Mouse (Mus musculus): ENCODE data around the gene Cyth1.

Cyth1 gene

DNA sequence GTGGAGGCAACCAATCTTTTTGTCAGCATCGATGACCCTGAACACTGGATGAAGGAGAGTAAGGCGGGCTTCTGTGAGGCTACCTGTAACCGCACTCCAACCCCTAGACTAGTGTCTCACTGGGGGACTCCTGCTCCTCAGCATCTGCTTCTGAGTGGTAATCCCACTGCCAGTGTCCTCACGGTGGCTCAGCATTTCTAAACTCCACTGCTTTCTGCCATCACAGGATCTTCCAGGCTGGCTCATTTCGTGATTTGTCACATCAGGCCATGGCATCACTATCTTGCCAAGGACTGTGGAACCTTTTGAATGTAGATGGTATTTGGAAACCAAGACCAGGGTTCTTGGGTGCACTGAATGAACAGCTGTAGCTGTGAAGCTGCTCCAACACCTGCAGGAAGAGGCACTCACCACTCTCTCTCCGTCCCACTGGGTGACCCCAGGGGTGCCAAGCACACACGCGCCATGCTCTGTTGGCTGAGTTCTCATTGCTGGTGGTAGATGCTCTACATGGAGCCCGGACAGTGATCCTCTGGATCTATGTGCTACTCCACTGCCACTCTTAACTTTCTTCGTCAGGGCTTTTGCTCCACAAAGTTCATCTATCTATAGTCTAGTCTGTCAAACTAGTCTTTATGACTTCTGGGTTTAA, 24.9 kb downstream of the Cyth1 start:
- ATAC-seq (ENCODE audit: low TSS enrichment): no peak

- no peak for ATAC-seq (ENCODE audit: low TSS enrichment)
Measured at GRCm38 (mm10) chr11:118222917-118223316, 25.5 kb downstream of the Cyth1 start.

DNA sequence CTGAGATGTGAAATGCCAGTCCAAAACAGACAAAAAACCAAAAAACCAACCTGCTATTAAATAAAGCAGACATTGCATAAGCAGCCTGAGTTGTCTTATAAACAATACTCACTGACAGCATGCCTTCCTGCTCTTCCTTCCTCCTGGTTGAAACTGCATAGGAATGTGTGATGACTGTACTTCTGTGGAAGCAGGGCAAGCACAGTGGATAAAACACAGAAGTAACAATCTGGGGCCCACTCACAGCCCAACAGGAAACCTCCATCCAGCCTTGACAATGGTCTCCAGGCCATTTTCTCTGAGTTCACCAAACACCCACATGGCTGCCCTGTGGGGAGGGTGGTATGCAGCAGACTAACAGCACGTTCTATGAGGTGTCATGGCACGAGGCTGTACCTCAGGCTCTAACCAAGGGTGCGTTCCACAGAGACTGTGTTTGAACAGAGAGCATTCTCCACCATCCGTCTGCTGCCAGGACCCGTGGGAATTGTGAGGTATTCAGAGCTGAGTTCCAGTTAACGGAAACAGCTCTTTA, 26.0 kb downstream of the Cyth1 start:
- ATAC-seq (ENCODE audit: low TSS enrichment): no peak

GRCm38 (mm10) chr11:118220561-118221262, 27.7 kb downstream of the Cyth1 start:
- peak; percentile 56; the same call in 1 of the 2 replicates for ATAC-seq (ENCODE audit: low TSS enrichment)

- no peak for ATAC-seq (ENCODE audit: low TSS enrichment)
Measured at GRCm38 (mm10) chr11:118219066-118219465, 29.3 kb downstream of the Cyth1 start.

DNA sequence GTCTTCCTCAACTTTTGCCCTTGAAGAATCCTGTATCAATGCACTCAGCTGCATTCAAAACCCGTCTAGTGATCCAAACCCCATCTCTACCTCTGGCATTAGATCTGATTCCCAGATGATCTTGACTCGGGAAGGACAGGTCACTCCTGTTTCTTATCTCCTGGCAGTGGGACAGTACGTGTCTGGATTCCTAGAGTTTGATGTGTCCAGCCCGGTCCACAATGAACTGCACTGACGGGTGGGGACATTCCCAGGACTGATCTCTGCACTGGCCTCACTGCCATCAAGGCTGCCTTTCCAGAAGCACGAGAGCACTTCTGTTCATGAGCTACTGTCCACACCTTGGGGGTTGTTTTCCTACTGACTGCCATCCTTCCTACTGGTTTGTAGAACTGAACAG, 31.9 kb downstream of the Cyth1 start:
- ATAC-seq (ENCODE audit: low TSS enrichment): no peak

DNA sequence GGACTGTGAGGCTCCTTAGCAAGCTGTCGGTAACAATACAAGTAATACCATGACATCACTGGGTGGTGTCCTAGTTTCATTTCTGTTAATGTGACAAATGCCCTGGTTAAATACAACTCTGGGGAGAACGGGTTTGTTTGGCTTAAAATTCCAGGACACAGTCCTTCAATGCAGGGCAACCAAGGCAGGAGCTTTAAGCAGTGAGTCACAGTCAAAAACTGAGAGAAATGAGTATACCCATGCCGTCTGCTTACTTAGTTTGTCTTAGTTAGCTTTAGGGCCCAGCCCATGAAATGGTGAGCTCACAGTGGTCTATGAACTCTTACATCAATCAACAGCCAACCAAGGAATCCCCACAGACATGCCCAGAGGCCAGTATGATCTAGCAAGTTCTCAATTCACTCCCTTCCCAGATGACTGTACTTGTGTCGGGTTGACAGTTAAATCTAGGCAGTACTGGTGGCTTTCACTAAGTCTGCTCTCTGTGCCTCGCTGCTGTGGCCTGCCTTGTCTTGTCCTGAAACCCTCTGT, 32.4 kb downstream of the Cyth1 start:
- ATAC-seq (ENCODE audit: low TSS enrichment): no peak

GRCm38 (mm10) chr11:118212636-118213112, 35.7 kb downstream of the Cyth1 start:
- no peak; the same call in 1 of the 2 replicates for ATAC-seq (ENCODE audit: low TSS enrichment)

DNA sequence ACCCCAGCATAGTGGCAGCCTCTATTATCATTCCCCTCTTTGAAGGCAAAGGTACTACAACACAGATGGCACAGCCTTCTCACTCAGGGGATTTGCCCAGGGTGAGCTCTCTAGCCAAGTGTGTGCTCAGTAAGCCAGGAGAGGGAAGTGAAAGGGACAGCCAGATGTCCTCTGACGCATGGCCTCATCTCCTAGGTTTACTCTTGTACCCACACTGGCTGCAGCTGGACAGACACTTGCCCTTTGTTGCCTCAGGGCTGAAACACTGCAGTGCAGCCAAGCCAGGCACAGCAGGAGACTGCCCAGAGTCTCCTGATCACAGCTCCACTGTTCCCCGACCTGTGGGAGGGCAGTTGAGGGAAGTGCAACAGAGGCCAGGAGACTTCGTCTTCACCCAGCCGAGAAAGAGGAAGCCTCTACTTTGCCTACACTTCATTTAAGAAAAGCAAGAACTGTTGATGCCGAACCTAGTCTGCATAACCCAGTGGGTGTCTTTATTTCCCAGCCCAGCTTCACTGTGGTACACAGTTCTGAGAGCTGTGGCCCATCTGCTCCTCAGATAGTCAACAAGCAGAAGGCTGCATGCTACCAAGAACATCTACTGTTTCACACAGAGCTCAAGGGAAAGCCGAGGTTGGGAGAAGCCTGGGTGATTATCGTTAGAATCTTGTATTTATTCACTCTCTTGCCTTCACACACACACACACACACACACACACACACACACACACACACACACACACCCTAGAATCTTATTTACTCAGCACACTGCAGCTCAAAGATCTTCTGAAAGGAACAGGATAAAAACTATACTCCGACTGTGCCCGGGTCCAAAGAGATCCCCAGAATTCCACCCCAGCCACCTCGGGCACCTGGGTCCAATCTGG, 36.4 kb downstream of the Cyth1 start:
- peak; percentile 70 for ATAC-seq (ENCODE audit: low TSS enrichment)

GRCm38 (mm10) chr11:118210962-118211361, 37.4 kb downstream of the Cyth1 start:
- no peak for ATAC-seq (ENCODE audit: low TSS enrichment)

DNA sequence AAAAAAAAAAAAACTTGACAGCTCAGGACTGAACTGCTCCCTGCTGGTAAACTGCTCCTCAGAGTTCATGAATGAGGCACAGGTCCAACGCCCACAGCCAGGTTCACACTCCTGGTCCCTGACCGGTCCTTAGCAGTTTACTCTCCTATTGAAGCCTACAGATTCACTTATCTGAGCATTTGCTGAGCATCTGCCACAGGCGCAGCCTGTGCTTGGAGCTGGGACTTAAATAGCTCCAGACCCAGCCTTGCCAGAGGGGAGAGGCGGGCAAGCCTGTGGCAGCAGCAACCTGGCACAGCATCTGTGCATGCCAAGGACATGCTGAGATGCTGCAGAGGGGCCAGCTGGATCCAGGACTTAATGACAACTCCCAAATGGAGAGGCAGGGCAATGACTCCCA, 38.3 kb downstream of the Cyth1 start:
- peak; percentile 58 for ATAC-seq (ENCODE audit: low TSS enrichment)

DNA sequence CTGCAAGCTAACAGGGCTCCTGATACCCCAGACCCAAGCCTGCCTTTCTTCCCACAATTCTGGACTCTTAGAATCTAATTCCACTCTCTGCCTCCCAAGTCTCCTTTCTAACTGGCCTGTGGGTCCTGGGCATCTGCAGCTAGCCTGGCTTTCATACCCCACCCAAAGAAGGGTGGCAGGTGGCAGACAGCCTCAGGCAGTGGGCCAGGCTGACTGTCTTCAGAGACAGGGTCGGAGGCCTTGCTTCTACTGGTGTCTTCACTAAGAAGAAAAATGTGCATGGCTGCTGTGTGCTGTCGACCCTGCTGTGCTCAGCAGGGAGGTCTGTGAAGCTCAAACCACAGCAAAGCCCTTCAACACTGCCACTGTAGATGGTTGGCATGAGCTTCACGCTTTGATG, 39.0 kb downstream of the Cyth1 start:
- no peak for ATAC-seq (ENCODE audit: low TSS enrichment)

DNA sequence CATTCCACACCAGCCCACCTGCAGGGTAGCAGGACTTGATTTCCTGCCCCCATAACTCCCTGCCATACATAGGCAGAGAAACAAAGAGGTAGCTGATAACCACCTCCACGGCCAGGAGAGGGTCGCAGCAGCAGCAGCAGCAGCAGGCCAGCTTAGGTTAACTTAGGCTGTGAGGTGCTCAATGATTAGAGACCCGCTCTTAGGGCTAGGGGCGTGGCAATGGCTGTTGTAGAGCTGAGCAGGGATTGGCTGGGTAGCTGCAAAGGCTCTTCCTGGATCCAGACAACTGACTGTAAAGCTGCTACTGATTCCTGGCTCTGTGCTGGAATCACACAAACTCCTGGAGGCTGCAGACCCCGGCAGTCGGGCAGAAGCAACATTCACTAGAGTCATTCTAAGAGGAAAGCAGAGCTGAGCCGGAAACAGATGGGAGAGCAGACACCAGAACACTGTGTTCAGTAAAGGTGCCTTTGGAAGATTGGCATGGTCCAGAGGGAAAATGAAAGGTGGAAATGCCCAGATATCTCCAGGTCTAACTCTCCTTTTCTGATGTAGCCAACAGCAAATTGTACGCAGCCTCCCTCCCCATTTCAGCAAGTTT, 39.6 kb downstream of the Cyth1 start:
- no peak for ATAC-seq (ENCODE audit: low TSS enrichment)

GRCm38 (mm10) chr11:118207424-118208033, 40.9 kb downstream of the Cyth1 start:
- ATAC-seq (ENCODE audit: low TSS enrichment): no peak

GRCm38 (mm10) chr11:118206267-118206666, 42.1 kb downstream of the Cyth1 start:
- no peak for ATAC-seq (ENCODE audit: low TSS enrichment)

GRCm38 (mm10) chr11:118203469-118203868, 44.9 kb downstream of the Cyth1 start:
- no peak for ATAC-seq (ENCODE audit: low TSS enrichment)

DNA sequence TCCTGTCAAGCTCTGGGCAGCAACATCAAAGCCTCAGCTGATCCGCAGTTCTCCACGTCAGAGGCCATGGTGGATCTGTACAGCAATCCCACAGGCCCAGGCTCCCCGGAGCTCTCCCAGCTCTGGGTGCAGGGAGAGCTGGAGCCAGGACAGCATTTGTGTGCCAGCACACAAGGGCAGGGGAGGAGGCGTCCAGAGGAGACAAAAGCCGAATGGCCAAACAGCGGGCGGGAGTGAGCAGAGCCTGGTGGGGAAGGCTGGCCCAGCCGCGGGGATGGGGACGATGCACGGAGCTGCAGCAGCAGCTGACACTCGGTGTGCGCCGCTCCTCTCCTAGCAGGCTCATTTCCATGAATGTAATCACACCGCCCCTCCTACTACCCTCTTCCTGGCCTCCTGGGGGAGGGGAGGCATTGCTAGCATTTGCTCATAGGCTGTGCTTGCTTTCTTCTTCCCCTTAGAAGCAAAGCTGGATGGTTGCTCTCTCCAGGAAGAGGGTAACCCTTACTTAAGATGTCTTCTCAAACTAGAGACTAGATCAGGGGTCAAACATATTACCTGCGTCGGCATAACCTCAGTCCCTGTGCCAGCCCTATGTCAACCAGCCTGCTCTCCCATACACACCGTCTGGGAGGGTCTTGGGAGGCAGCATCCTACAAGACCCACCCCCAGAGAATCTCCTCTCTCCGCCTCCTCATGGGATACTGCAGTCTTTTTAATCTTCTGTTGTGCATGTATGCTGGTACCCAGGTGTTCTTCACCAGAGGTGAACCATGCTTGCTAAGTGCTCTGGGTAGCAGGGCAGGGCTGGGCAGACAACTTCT, 45.8 kb downstream of the Cyth1 start:
- peak; percentile 81 for ATAC-seq (ENCODE audit: low TSS enrichment)

DNA sequence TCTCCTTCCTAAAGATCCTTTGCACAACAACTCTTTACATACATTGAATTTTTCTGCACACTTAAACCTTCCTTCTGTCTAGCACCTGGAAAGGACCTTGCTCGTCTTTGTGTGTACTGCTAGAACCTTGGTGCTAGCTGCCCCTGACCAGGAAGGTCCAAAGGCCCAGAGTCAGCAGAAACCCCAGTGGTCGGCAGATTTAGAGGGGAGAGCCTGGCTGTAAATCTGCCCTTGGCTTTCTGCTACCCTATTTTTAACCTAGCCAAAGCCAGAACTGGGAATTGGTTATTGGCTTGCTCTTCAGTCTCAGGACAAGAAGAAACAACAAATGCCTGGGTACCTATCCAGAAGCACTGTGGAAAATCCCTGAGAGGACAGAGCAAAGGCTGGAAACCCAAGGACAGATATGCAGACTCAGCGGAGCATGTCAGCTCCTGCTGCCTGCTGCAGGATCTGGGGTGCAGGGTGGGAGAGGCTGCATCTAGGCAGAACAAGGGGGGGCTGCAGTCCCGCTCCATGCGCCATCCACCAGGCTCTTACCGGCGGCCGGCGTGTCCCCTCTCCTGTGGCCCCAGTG, 46.5 kb downstream of the Cyth1 start:
- peak; percentile 13; the same call in 1 of the 2 replicates for ATAC-seq (ENCODE audit: low TSS enrichment)

Data from frontal cortex, adult (tissue).